Mouse (Mus musculus) liver, adult 2 months (tissue): ENCODE results near the gene Tcf20.

Experiments used
- CTCF ChIP-seq: fragments of 200-500 bp; IDR thresholded peaks from 2 replicates; pipeline ENCODE4 v1.5.1; 2011; ENCODE audit warnings: low read depth, low read length, control low read depth
- POLR2A ChIP-seq: fragments of 200-500 bp; IDR thresholded peaks from 2 replicates; pipeline ENCODE4 v1.6.1; 2011; ENCODE audit warnings: low read length, control low read depth; ENCODE audit not compliant: insufficient read depth; ENCODE audit errors: extremely low read depth

- TF ChIP-seq CTCF (no peak), POLR2A (no peak)
These were observed 70.3 kb downstream of the Tcf20 start for GRCm38 (mm10) chr15:82917207-82917844.
